8 mouse cellular contexts compared by ENCODE assay signal in the genomic region with DNA sequence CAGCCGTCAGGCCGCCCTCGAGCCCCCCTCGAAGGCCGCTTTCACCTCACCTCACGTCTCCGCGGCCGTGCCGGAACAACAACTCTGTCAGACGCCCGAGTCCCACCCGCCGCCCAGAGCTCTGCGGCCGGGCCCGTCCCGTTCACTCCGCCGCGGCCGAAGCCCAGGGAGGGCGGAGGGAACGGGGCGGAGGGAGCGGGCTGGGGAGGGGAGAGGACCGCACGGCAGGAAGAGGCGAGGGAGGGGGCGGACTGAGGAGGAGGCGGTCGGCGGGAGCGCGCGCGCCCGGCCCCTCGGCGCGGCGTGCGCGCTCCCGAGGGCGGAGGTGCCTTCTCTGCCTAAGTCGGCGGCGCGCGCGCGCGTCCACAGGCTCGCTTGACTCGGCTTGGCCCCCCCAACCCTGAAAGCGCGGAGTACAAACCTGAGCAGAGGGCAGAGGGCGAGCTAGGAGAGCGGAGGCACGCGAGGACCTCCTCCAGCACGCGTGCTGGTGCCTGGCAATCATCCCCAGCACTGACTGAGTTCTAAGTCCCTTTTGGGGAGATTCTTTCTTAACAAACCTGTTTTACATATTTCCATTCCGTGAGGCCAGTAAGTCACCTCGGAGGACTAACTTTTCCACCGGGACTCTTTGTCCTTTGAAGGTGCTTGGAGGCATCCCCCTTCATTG. TPM values are rescaled to one million over a fixed set of nuclear protein-coding genes. Genes with fewer than 3 reads are reported as not detected.
DNase-seq lines count a peak whose midpoint lies in the region; TF ChIP-seq lines count a peak whose summit lies in the region.

A gene (minus strand): TSS at position 526 of the 670 bp plus-strand sequence.

- no peaks in the 10 kb centered on the region for H3K27me3 ChIP-seq in megakaryocyte, embryonic 14.5 days (replicated peaks)

- DNase-seq in WW6 (ENCODE audit: low read depth, low spot score): peak; percentile 56
- DNase-seq in cerebellum, postnatal 4 days (ENCODE audit: low spot score in 2 of 2): peak; percentile 47 to 86
- DNase-seq in gastrocnemius, adult 2 months: peak; percentile 94
- DNase-seq in hindlimb bud, embryonic 11.5 days (ENCODE audit: extremely low spot score, low read depth, low spot score): peak; percentile 68
- peak; percentile 47 to 58 for DNase-seq in left cerebral cortex, adult 8-10 months (ENCODE audit: low spot score in 2 of 2)
- peak; percentile 89 to 90 for DNase-seq in right cerebral cortex, postnatal 10 days (ENCODE audit: low spot score in 2 of 2)
- peak; percentile 65 for DNase-seq in urinary bladder, postnatal 25 days (ENCODE audit: low spot score)

- H3K4me1 ChIP-seq in megakaryocyte, embryonic 14.5 days: peaks cover 44% of the 10 kb centered on the region

- peak within 1 kb of the TSS; percentile 89 for H3K27ac ChIP-seq in gastrocnemius, adult 2 months

- TF ChIP-seq CTCF in gastrocnemius, adult 2 months (IDR thresholded peaks at IDR 0.05): no peak

- peak within 1 kb of the TSS; percentile 85 for H3K4me3 ChIP-seq in gastrocnemius, adult 2 months
- peak within 1 kb of the TSS; percentile 91 for H3K4me3 ChIP-seq in megakaryocyte, embryonic 14.5 days (replicated peaks)

- H3K9me3 ChIP-seq in megakaryocyte, embryonic 14.5 days: peaks cover 2% of the 10 kb centered on the region; the same call in 1 of the 2 replicates

- H3K36me3 ChIP-seq in megakaryocyte, embryonic 14.5 days (replicated peaks; ENCODE audit: low read length): no peaks in the 10 kb centered on the region

- intact Hi-C loops in gastrocnemius, adult 2 months (cut with DNase I): loop anchor here (2.0 to 5.0 kb wide), 2 partner anchors 142 to 244 kb away; no protein-coding TSS in a partner anchor

RNA-seq across cellular contexts. Expression of the gene that starts here (rescaled TPM):
- total RNA-seq in gastrocnemius, adult 2 months (2021): 10 to 100 TPM in 1 of 2 experiments, 1 to 10 TPM in 1; 7.7 to 15.3 TPM
- 100 to 1,000 TPM; 202 to 244 (median 218) TPM for total RNA-seq in left cerebral cortex, adult 8-10 months (2022)
- 85.7 and 96.3 TPM in 2 replicates for polyA plus RNA-seq in megakaryocyte, embryonic 14.5 days (2012; ENCODE audit: insufficient read depth, low replicate concordance)

Comparison
In these comparisons a context has a peak if more than half of its experiments do, and no peak if none do; other contexts are left out.
1. Peak in every context shown above with its lines: DNase-seq, H3K4me3 ChIP-seq and H3K27ac ChIP-seq.
2. RNA of the gene that starts here (total RNA-seq): 202 to 244 TPM in left cerebral cortex, adult 8-10 months; 7.7 to 15.3 TPM in gastrocnemius, adult 2 months; every median in the first group is over 10 times any median in the second.